Mouse (Mus musculus): Measurements from ENCODE around the gene Arfgap1. TPM values are rescaled to one million over a fixed set of nuclear protein-coding genes. Genes with fewer than 3 reads are reported as not detected.

Gene Arfgap1
- polyA plus RNA-seq, 1 experiment from 2014 or later, result 79.1 TPM

- no peak overlapping the region for H3K4me3 ChIP-seq (ENCODE audit: low read depth, low read length)
- no peak overlapping the region for H3K9ac ChIP-seq
- DNase-seq (no peak), ATAC-seq (ENCODE audit: insufficient read depth) (no peak)
- H3K27ac ChIP-seq (ENCODE audit: low read depth), result no peak overlapping the region
- no peak overlapping the region for H3K4me2 ChIP-seq
- no peak for TF ChIP-seq CTCF (IDR thresholded peaks at IDR 0.05; ENCODE audit: low read depth)
- H3K9me3 ChIP-seq (ENCODE audit: low read depth, low read length), result no peaks in the 10 kb centered on the region
- H3K27me3 ChIP-seq (ENCODE audit: insufficient read depth, low read length), result no peaks in the 10 kb centered on the region
- H3K4me1 ChIP-seq (ENCODE audit: insufficient read depth), result no peaks in the 10 kb centered on the region
- H3K36me3 ChIP-seq (ENCODE audit: insufficient read depth), result peaks cover 25% of the 10 kb centered on the region; the same call in 1 of the 2 replicates
- 63% methylated on average over 1 of the region's 1 CpGs for WGBS
These were observed 34.6 kb upstream of the Arfgap1 start for GRCm38 (mm10) chr2:180932418-180932817.

- no peaks in the 10 kb centered on the region for H3K9me3 ChIP-seq (ENCODE audit: low read depth, low read length)
- no peak overlapping the region for H3K27ac ChIP-seq (ENCODE audit: low read depth)
- ATAC-seq (ENCODE audit: insufficient read depth) (no peak), DNase-seq (no peak)
- H3K36me3 ChIP-seq (ENCODE audit: insufficient read depth), result peaks cover 35% of the 10 kb centered on the region
- no peak for TF ChIP-seq CTCF (IDR thresholded peaks at IDR 0.05; ENCODE audit: low read depth)
- no peak overlapping the region for H3K4me3 ChIP-seq (ENCODE audit: low read depth, low read length)
- no peaks in the 10 kb centered on the region for H3K27me3 ChIP-seq (ENCODE audit: insufficient read depth, low read length)
- H3K9ac ChIP-seq, result no peak overlapping the region
- no peaks in the 10 kb centered on the region for H3K4me1 ChIP-seq (ENCODE audit: insufficient read depth)
- no peak overlapping the region for H3K4me2 ChIP-seq
These were observed 26.8 kb upstream of the Arfgap1 start for GRCm38 (mm10) chr2:180940187-180940586.

DNA sequence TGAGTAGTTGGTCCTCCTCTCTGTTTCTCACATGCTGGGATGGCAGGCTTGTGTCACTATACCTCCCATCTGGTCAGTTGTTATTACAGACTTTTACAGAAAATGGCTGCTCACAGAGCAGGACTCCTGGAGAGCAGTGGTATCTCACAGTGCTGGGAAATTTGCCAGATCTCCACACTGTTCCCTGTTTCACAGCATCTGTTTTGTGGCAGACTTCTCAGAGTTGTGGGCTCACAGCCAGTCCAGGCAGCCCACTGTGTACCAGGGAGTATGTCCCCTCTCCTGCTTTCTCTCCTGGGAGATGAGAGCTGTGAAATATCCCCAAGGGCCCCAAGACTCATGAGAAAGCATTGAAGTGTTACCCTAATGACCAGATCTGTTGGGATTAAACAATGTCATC is 25.2 kb upstream of the Arfgap1 start:
- Histone ChIP-seq H3K4me2 (no peak overlapping the region), H3K4me1 (ENCODE audit: insufficient read depth) (no peaks in the 10 kb centered on the region), H3K9ac (no peak overlapping the region), H3K27ac (ENCODE audit: low read depth) (no peak overlapping the region), H3K9me3 (ENCODE audit: low read depth, low read length) (no peaks in the 10 kb centered on the region), H3K27me3 (ENCODE audit: insufficient read depth, low read length) (no peaks in the 10 kb centered on the region), H3K36me3 (ENCODE audit: insufficient read depth) (peaks cover 30% of the 10 kb centered on the region), H3K4me3 (ENCODE audit: low read depth, low read length) (no peak overlapping the region)
- peak; percentile 74 for DNase-seq
- TF ChIP-seq CTCF (IDR thresholded peaks at IDR 0.05; ENCODE audit: low read depth), result no peak
- 0 out of 2 replicates have a peak, but pooled peaks have one; percentile 31 for ATAC-seq (ENCODE audit: insufficient read depth)

GRCm38 (mm10) chr2:180949947-180950346 is 17.1 kb upstream of the Arfgap1 start:
- Histone ChIP-seq H3K9me3 (ENCODE audit: low read depth, low read length) (no peaks in the 10 kb centered on the region), H3K4me1 (ENCODE audit: insufficient read depth) (0 out of 2 replicates have a peak, but pooled peaks cover 3% of the 10 kb centered on the region), H3K27ac (ENCODE audit: low read depth) (no peak overlapping the region), H3K9ac (no peak overlapping the region), H3K36me3 (ENCODE audit: insufficient read depth) (no peaks in the 10 kb centered on the region), H3K4me3 (ENCODE audit: low read depth, low read length) (no peak overlapping the region), H3K27me3 (ENCODE audit: insufficient read depth, low read length) (0 out of 2 replicates have a peak, but pooled peaks cover under 1% of the 10 kb centered on the region), H3K4me2 (no peak overlapping the region)
- DNase-seq, result no peak
- no peak for TF ChIP-seq CTCF (IDR thresholded peaks at IDR 0.05; ENCODE audit: low read depth)
- no peak for ATAC-seq (ENCODE audit: insufficient read depth)
- WGBS, result 22% methylated on average over 1 of the region's 1 CpGs

DNA sequence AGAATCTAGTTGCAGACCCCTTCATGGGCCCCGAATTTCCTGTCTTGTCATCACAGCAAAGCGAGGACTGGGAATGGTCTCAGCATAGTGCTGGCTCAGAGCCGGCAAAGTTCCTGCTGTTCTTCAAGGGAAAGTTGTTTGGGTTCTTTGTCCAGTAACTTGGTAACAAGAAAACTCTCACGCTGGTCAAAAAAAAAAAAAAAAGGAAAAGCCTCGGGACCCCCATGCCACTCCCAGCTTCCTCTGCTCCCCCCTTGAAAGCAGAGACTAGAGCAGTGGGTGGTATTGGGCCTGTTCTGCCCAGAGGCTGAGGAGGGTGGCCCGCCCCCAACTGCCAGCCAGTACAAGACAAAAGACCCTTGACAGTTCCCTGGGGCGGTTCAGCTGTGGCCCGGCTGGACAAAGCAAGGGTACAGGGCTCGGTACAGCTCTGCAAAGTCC is 14.3 kb upstream of the Arfgap1 start:
- 0 out of 2 replicates have a peak, but pooled peaks cover 7% of the 10 kb centered on the region for H3K4me1 ChIP-seq (ENCODE audit: insufficient read depth)
- peak overlapping the region; percentile 89 for H3K27ac ChIP-seq (ENCODE audit: low read depth)
- ATAC-seq (ENCODE audit: insufficient read depth) (no peak), DNase-seq (peak; percentile 78)
- H3K9ac ChIP-seq, result peak overlapping the region; percentile 63
- 6% methylated on average over 9 of the region's 9 CpGs for WGBS
- peak overlapping the region; percentile 76 for H3K4me2 ChIP-seq
- peaks cover 8% of the 10 kb centered on the region; the same call in 1 of the 2 replicates for H3K27me3 ChIP-seq (ENCODE audit: insufficient read depth, low read length)
- H3K4me3 ChIP-seq (ENCODE audit: low read depth, low read length), result peak overlapping the region; percentile 60
- H3K9me3 ChIP-seq (ENCODE audit: low read depth, low read length), result no peaks in the 10 kb centered on the region
- no peaks in the 10 kb centered on the region for H3K36me3 ChIP-seq (ENCODE audit: insufficient read depth)
- no peak for TF ChIP-seq CTCF (IDR thresholded peaks at IDR 0.05; ENCODE audit: low read depth)

DNA sequence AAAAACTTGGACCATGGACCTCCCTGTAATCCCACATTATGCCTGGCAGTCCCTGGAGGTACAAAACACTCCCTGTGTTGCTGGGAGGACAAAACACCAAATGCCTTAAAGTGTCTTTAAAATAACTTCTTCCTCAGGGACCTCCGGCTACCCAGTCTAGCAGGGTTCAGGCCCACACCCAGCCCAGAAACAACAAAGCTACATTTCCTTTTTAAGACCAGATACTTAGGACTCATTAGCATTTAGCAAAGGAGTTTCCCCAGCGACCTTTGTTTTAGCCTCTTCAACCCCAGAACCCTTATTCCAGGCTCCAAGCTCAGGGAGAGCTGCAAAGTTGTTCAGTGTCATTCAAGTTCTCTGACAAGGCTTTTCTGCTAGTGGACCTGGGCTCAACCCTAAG is 13.4 kb upstream of the Arfgap1 start:
- H3K27ac ChIP-seq (ENCODE audit: low read depth), result peak overlapping the region; percentile 89
- H3K36me3 ChIP-seq (ENCODE audit: insufficient read depth), result no peaks in the 10 kb centered on the region
- no peak for TF ChIP-seq CTCF (IDR thresholded peaks at IDR 0.05; ENCODE audit: low read depth)
- peak; percentile 23 for DNase-seq
- peak overlapping the region; percentile 76 for H3K4me2 ChIP-seq
- peak overlapping the region; percentile 63 for H3K9ac ChIP-seq
- peaks cover 8% of the 10 kb centered on the region; the same call in 1 of the 2 replicates for H3K27me3 ChIP-seq (ENCODE audit: insufficient read depth, low read length)
- no peaks in the 10 kb centered on the region for H3K9me3 ChIP-seq (ENCODE audit: low read depth, low read length)
- peak overlapping the region; percentile 60 for H3K4me3 ChIP-seq (ENCODE audit: low read depth, low read length)
- H3K4me1 ChIP-seq (ENCODE audit: insufficient read depth), result 0 out of 2 replicates have a peak, but pooled peaks cover 7% of the 10 kb centered on the region
- 18% methylated on average over 2 of the region's 2 CpGs for WGBS
- ATAC-seq (ENCODE audit: insufficient read depth), result no peak

GRCm38 (mm10) chr2:180954061-180955047 is 12.7 kb upstream of the Arfgap1 start, which contains the start of gene Nkain4:
Gene Nkain4, minus strand, starts transcription at chr2:180954699.
- peak; percentile 34; the same call in 1 of the 2 replicates for TF ChIP-seq CTCF (IDR thresholded peaks at IDR 0.05; ENCODE audit: low read depth)
- Histone ChIP-seq H3K9me3 (ENCODE audit: low read depth, low read length) (no peaks in the 10 kb centered on the region), H3K9ac (peak within 1 kb of the TSS; percentile 63), H3K27ac (ENCODE audit: low read depth) (peak within 1 kb of the TSS; percentile 89), H3K4me3 (ENCODE audit: low read depth, low read length) (peak within 1 kb of the TSS; percentile 60), H3K4me1 (ENCODE audit: insufficient read depth) (0 out of 2 replicates have a peak, but pooled peaks cover 7% of the 10 kb centered on the region), H3K4me2 (peak within 1 kb of the TSS; percentile 76), H3K27me3 (ENCODE audit: insufficient read depth, low read length) (peaks cover 8% of the 10 kb centered on the region; the same call in 1 of the 2 replicates), H3K36me3 (ENCODE audit: insufficient read depth) (no peaks in the 10 kb centered on the region)
- ATAC-seq (ENCODE audit: insufficient read depth) (peak; percentile 95), DNase-seq (peak; percentile 97)
- WGBS, result under 1% methylated on average over 52 of the region's 52 CpGs
